Mouse (Mus musculus) limb, embryonic 12.5 days (tissue): ENCODE measurements at regions not wholly inside any gene's neighbourhood (a gene's known extent, or its start where the extent isn't known, plus 50 kb on each side); places are given as distances from the start of the nearest gene placed in this dataset.
A peak's percentile ranks its signal among the peaks of the same experiment; 100 is the strongest.

Experiments
- ATAC-seq: fragments of 200-750 bp; cut with Nextera tagmentation; 2 replicates; pipeline ENCODE4 v1.8.0; 2017; ENCODE audit warnings: low read depth, moderate TSS enrichment; ENCODE audit not compliant: insufficient number of reproducible peaks, insufficient read depth, low FRiP score, low TSS enrichment
- H3K27ac ChIP-seq: fragments of 300-500 bp; sonication (generic); 2 replicates; pipeline ENCODE4 v1.5.1; 2016; ENCODE audit warnings: mild to moderate bottlenecking, moderate library complexity
- H3K27me3 ChIP-seq: fragments of 300-500 bp; sonication (generic); 2 replicates; pipeline ENCODE4 v1.6.1; 2016; ENCODE audit warnings: mild to moderate bottlenecking, moderate library complexity
- H3K36me3 ChIP-seq: fragments of 300-500 bp; sonication (generic); 2 replicates; pipeline ENCODE4 v1.6.1; 2016; ENCODE audit warnings: mild to moderate bottlenecking, moderate library complexity
- H3K4me1 ChIP-seq: fragments of 300-500 bp; sonication (generic); replicated peaks from 2 replicates; pipeline ENCODE4 v1.6.1; 2016
- H3K4me2 ChIP-seq: fragments of 300-500 bp; sonication (generic); 2 replicates; pipeline ENCODE4 v1.6.1; 2016; ENCODE audit warnings: mild to moderate bottlenecking, moderate library complexity
- H3K4me3 ChIP-seq: fragments of 300-500 bp; sonication (generic); replicated peaks from 2 replicates; pipeline ENCODE4 v1.5.1; 2016; ENCODE audit warnings: mild to moderate bottlenecking
- H3K9ac ChIP-seq: fragments of 300-500 bp; sonication (generic); replicated peaks from 2 replicates; pipeline ENCODE4 v1.6.1; 2016; ENCODE audit warnings: mild to moderate bottlenecking, moderate library complexity
- H3K9me3 ChIP-seq: fragments of 300-500 bp; sonication (generic); 2 replicates; pipeline ENCODE4 v1.6.1; 2016; ENCODE audit warnings: mild to moderate bottlenecking, moderate library complexity
- whole genome bisulfite sequencing: fragments of 180-500 bp; shearing (Covaris S2); methylation state at CpG from one replicate; pipeline ENCODE4 v1.1.7; 2016; 5-methylcytosine and 5-hydroxymethylcytosine counted together

DNA sequence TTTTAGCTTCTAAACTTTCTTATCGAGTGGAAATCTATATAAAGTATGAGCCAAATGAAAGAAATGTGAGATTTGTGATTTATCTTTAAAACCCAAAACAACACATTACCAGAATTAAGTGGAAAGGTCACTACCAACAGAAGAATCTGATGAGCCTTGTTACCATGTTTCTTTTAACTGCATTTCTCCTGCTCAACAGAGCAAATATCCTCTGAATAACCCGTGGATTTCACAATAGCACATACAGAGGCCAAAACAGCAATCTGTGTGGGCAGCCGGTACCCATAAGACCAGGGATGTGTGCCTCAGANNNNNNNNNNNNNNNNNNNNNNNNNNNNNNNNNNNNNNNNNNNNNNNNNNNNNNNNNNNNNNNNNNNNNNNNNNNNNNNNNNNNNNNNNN lies 85.3 kb downstream of the 4930444P10Rik start:
- H3K4me2 ChIP-seq, result no peak overlapping the region
- ATAC-seq, result no peak
- no peak overlapping the region for H3K27ac ChIP-seq
- 92% methylated on average over 3 of the region's 3 CpGs for WGBS
- H3K4me1 ChIP-seq, result no peaks in the 10 kb centered on the region
- H3K36me3 ChIP-seq, result no peaks in the 10 kb centered on the region
- H3K27me3 ChIP-seq, result no peaks in the 10 kb centered on the region
- H3K9me3 ChIP-seq, result no peaks in the 10 kb centered on the region
- H3K4me3 ChIP-seq, result no peak overlapping the region
- H3K9ac ChIP-seq, result no peak overlapping the region

DNA sequence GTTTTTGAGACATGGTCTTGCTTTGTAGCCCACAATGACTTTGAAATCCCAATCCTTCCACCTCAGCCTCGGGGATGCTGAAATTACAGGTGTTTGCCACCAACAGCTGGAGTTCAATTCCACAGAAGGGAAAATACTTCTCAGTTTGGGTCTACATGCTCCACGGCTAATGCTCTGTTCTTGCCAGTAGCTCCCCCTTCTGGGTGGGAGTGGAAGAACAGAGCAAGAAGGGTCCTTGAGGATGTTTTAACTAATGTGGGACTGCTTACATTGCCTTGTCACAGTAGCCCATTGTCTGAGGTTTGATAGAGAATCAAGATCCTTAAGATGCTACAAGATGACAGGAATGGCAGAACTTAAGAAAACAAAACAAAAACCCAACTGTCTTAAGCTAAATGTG lies 86.2 kb downstream of the 4930444P10Rik start:
- no peak overlapping the region for H3K9ac ChIP-seq
- no peak overlapping the region for H3K4me2 ChIP-seq
- H3K27me3 ChIP-seq, result no peaks in the 10 kb centered on the region
- no peaks in the 10 kb centered on the region for H3K4me1 ChIP-seq
- H3K36me3 ChIP-seq, result no peaks in the 10 kb centered on the region
- H3K4me3 ChIP-seq, result no peak overlapping the region
- no peak overlapping the region for H3K27ac ChIP-seq
- no peaks in the 10 kb centered on the region for H3K9me3 ChIP-seq
- 70% methylated on average over 2 of the region's 2 CpGs for WGBS
- ATAC-seq, result no peak

DNA sequence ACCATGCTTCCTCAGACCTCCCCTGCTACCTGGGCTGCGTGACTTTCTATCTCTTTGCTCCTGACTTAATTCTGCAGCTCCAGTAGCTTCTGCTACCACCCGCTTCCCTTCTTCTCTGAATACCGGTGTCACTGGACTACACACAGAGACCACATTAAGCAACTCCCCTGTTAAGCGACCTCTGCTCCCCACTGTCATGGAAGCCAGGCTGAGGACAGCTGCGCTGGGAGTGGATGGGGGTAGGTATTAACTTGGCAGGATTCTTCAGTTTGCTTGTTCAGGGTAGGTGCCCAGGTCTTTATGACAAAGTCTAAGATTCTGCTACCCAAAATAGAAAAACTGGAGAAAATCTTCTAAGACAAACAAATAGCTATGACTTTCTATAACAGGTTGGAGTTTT lies 96.0 kb downstream of the 4930444P10Rik start:
- Histone ChIP-seq H3K4me2 (no peak overlapping the region), H3K9ac (no peak overlapping the region), H3K27ac (no peak overlapping the region), H3K4me1 (peaks cover 6% of the 10 kb centered on the region; the same call in 1 of the 2 replicates), H3K4me3 (no peak overlapping the region), H3K9me3 (0 out of 2 replicates have a peak, but pooled peaks cover 3% of the 10 kb centered on the region), H3K36me3 (no peaks in the 10 kb centered on the region), H3K27me3 (no peaks in the 10 kb centered on the region)
- no peak for ATAC-seq
- WGBS, result 80% methylated on average over 5 of the region's 5 CpGs

DNA sequence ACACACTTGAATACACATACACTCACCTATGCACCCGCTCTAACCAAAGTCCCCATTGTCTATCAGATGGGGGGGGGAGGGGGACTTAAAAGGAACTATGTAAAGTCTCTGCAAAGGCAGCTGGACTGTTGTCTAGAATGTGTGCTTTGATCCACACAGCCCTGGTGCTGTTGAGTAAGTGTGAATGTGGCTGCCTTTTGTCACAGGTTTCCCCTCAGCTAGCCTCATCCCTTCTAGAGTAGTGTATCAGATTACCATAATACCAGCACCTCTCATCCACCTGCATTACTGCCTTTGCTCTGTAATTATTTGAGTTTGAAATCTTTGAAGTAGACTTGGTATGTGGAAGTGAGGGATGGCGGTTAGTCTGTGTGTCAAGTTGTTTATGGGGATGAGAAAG lies 96.8 kb downstream of the 4930444P10Rik start:
- no peak for ATAC-seq
- Histone ChIP-seq H3K4me3 (no peak overlapping the region), H3K27ac (no peak overlapping the region), H3K9me3 (0 out of 2 replicates have a peak, but pooled peaks cover 3% of the 10 kb centered on the region), H3K27me3 (no peaks in the 10 kb centered on the region), H3K36me3 (no peaks in the 10 kb centered on the region), H3K4me1 (peaks cover 6% of the 10 kb centered on the region; the same call in 1 of the 2 replicates), H3K4me2 (no peak overlapping the region), H3K9ac (no peak overlapping the region)
- WGBS, result 54% methylated on average over 2 of the region's 2 CpGs

DNA sequence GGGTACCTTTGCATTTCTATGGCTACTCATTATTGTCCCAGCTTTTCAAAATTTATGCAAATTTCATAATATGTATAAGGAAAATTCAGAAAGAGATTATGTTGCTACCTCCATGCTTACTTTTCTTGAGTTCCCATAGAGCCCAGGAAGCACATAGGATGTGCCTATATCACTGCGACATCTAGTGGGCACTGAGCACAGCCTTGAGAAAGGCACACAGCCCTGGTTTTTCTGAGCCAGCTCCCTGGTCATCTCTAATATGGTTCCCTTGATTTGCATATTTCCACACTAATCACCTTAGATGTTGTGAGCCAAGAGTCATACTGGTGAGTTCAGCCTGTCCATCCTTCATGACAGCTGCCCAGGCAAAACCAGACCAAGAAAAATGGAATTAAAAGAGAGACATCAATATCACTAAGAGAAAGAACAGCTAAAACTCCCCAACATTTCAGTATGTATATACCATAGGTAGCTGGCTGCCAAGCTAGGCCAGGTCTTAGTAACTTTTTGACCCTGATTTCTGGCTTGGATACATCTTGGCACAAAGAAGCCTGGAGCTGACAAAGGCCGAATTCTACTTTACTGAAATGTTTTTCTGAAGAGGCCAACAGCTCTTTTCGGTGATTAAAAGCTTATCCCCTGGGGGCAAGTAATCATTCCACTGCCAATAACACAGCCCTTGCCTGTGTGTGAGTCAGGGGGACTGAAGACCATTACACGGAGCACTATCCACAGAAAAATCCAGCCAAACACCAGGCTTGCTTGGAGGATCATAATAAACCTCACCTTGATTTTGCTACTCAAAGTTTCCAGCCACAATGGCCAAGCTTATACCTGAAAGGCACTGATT lies 99.3 kb downstream of the 4930444P10Rik start:
- H3K9ac ChIP-seq, result no peak overlapping the region
- peaks cover 6% of the 10 kb centered on the region; the same call in 1 of the 2 replicates for H3K4me1 ChIP-seq
- ATAC-seq, result peak; percentile 40; the same call in 1 of the 2 replicates
- no peaks in the 10 kb centered on the region for H3K27me3 ChIP-seq
- no peaks in the 10 kb centered on the region for H3K9me3 ChIP-seq
- H3K4me2 ChIP-seq, result no peak overlapping the region
- no peak overlapping the region for H3K27ac ChIP-seq
- no peak overlapping the region for H3K4me3 ChIP-seq
- 43% methylated on average over 4 of the region's 4 CpGs for WGBS
- H3K36me3 ChIP-seq, result no peaks in the 10 kb centered on the region

DNA sequence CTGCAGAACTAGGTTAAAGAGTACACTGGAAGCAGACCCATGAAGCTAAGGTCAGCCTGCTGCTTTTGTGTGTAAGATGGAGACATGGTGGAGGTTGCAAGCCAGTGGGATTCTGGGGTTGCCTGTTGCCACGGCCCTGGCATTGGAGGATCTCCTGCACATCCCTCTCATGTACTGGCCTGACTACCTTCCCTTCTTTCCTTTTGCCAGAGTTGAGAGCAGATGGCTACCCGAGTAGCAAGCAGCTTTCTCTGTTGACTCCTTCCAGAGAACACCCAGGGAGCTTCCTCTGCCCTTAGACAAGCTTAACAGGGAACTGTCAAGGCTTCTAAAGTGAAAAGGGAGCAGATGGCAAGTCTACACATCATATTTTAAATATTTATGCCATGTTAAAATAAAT lies 102.1 kb downstream of the 4930444P10Rik start:
- 60% methylated on average over 2 of the region's 2 CpGs for WGBS
- ATAC-seq, result no peak

DNA sequence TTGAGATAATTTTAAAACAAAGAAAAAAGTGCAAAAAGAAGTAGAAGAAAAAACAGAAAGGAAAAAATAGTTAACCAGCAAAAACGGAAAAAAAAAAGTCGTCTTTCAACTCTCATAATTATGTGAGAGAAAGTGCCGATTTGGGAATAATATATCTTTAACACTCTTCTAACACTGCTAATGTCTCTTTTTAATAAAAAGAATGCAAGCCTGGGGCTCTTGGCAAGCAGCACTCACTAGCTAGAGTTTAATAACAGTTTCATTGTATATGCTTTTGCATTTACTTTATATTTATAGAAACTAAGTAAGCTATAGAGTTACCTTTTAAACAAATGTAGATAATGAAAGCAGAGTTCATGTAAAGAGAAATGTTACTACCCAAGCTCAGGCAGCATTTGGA lies 107.5 kb downstream of the 4930444P10Rik start:
- Histone ChIP-seq H3K9me3 (no peaks in the 10 kb centered on the region), H3K4me2 (no peak overlapping the region), H3K4me3 (no peak overlapping the region), H3K36me3 (no peaks in the 10 kb centered on the region), H3K27ac (no peak overlapping the region), H3K4me1 (no peaks in the 10 kb centered on the region), H3K27me3 (no peaks in the 10 kb centered on the region), H3K9ac (no peak overlapping the region)
- WGBS, result 65% methylated on average over 3 of the region's 3 CpGs
- no peak for ATAC-seq

More for the DNA sequence above, 102.1 kb downstream of the 4930444P10Rik start:
- Histone ChIP-seq H3K4me1 (peaks cover 6% of the 10 kb centered on the region; the same call in 1 of the 2 replicates), H3K36me3 (no peaks in the 10 kb centered on the region), H3K27me3 (no peaks in the 10 kb centered on the region), H3K4me3 (no peak overlapping the region), H3K9me3 (no peaks in the 10 kb centered on the region), H3K9ac (no peak overlapping the region), H3K4me2 (no peak overlapping the region), H3K27ac (no peak overlapping the region)

DNA sequence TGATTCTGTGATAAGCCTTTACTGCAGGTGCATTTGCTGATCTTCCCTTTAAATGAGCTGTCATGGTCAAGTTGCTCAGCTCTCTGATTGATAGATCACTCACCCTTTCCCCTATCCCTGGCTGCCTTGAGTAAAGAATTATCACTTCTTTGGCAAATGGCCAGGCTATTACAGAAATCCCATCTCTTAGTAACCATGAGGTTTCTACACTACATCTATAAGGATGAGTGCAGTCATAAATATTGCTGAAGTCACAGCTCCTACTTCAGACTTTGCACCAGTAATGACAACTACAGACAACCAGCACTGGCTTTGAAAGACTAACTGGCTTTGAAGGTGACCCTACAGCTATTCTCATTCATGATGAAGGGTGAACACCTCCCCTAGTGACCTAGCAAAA lies 113.8 kb downstream of the 4930444P10Rik start:
- no peak overlapping the region for H3K27ac ChIP-seq
- no peak for ATAC-seq
- H3K27me3 ChIP-seq, result no peaks in the 10 kb centered on the region
- H3K9me3 ChIP-seq, result no peaks in the 10 kb centered on the region
- H3K36me3 ChIP-seq, result no peaks in the 10 kb centered on the region
- no peaks in the 10 kb centered on the region for H3K4me1 ChIP-seq
- no peak overlapping the region for H3K4me2 ChIP-seq
- no peak overlapping the region for H3K4me3 ChIP-seq
- no peak overlapping the region for H3K9ac ChIP-seq

DNA sequence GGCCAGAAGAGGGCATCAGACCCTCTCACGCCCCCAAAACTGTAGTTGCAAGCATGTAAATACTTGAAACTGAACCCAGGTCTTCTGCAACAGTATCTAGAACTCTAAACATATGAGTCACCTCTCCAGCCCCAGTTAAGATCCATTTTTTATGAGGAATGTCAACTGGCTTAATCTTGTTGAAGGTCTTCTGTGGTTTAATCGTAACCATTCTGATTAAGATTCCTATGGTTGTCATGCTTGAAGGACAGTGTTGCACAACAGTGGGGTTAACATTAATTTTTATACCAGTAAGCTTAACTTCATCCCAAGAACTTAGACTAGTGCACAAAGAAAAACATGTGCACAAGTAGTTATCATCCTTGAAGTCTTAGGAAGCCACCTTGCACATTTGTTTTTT lies 133.5 kb downstream of the 4930444P10Rik start:
- H3K4me1 ChIP-seq, result 0 out of 2 replicates have a peak, but pooled peaks cover 3% of the 10 kb centered on the region
- ATAC-seq, result no peak
- 82% methylated on average over 2 of the region's 2 CpGs for WGBS

DNA sequence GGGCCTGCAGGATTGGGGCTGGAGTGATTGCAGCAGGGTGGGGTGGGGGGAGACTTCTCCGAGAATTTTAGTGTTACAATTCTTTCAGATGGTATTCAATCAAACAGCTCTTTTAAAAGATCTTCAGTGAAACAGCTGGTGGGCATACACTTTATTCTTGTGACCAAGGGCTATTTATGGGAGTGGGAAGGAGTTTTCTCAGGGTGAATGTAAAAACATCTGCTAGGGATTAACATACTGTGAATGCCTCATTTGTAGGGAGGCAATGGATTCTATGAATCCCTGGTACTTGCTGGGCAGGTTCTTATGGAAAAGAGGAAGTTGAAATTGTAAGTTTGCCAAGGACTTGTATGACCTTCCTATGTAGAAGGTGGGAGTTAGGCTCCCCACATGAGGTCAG lies 134.5 kb downstream of the 4930444P10Rik start:
- Histone ChIP-seq H3K9me3 (no peaks in the 10 kb centered on the region), H3K36me3 (no peaks in the 10 kb centered on the region), H3K4me2 (no peak overlapping the region), H3K4me1 (0 out of 2 replicates have a peak, but pooled peaks cover 3% of the 10 kb centered on the region), H3K27me3 (no peaks in the 10 kb centered on the region), H3K27ac (no peak overlapping the region), H3K9ac (no peak overlapping the region), H3K4me3 (no peak overlapping the region)
- 37% methylated on average over 1 of the region's 1 CpGs for WGBS
- ATAC-seq, result peak; percentile 52; the same call in 1 of the 2 replicates

More for the DNA sequence above, 133.5 kb downstream of the 4930444P10Rik start:
- H3K4me2 ChIP-seq, result no peak overlapping the region
- no peaks in the 10 kb centered on the region for H3K9me3 ChIP-seq
- no peak overlapping the region for H3K9ac ChIP-seq
- no peaks in the 10 kb centered on the region for H3K27me3 ChIP-seq
- H3K27ac ChIP-seq, result no peak overlapping the region
- no peaks in the 10 kb centered on the region for H3K36me3 ChIP-seq
- no peak overlapping the region for H3K4me3 ChIP-seq

DNA sequence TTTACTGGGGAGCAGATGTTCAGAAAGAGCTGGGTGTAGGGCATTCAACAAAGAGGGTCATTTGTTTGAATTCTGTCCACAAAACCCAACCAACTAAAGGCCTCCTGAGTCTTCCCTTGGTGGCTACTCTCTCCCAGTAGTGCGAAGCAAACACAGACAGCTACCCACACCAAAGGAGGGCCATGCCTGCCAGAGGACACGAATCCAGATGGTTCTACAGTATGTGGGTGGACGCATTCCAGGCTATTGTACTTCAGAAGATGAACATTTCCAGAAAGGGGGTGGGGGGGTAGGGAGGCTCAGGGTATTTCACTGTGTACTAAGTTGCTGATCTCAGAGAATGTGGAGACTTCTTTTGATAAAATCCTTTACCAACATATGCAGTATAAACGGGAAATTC lies 149.5 kb downstream of the 4930444P10Rik start:
- 81% methylated on average over 4 of the region's 4 CpGs for WGBS

DNA sequence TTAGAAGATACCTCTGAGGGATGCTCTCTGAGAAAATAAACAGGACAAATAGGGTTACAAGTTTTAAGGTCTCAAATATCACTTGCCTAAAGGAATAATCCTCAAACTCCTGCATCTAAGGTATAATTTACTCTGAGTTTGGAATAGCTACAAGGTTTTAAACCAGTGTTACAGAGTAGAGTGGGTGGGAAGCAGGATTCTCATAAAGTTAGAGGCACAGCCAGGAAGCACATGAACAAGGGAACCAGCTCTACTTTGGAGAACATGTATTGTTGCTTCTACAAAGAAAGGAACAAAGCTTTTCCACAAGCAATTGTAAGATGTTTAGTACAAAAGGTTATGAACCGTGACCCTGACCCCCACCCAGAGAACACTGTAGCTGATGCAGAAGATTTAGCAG lies 150.1 kb downstream of the 4930444P10Rik start:
- Histone ChIP-seq H3K9me3 (no peaks in the 10 kb centered on the region), H3K4me2 (no peak overlapping the region), H3K27ac (no peak overlapping the region), H3K27me3 (no peaks in the 10 kb centered on the region), H3K4me3 (no peak overlapping the region), H3K9ac (no peak overlapping the region), H3K36me3 (no peaks in the 10 kb centered on the region), H3K4me1 (no peaks in the 10 kb centered on the region)
- WGBS, result 88% methylated on average over 1 of the region's 1 CpGs
- ATAC-seq, result no peak

More for the DNA sequence above, 149.5 kb downstream of the 4930444P10Rik start:
- Histone ChIP-seq H3K36me3 (no peaks in the 10 kb centered on the region), H3K27me3 (no peaks in the 10 kb centered on the region), H3K4me1 (no peaks in the 10 kb centered on the region), H3K9ac (no peak overlapping the region), H3K4me3 (no peak overlapping the region), H3K9me3 (no peaks in the 10 kb centered on the region), H3K27ac (no peak overlapping the region), H3K4me2 (no peak overlapping the region)
- no peak for ATAC-seq
